Mouse (Mus musculus) adrenal gland, adult 18-20 months (tissue): ENCODE results near the gene Scfd2. TPM values are rescaled to one million over a fixed set of nuclear protein-coding genes. Genes with fewer than 3 reads are reported as not detected.

Source experiments
- DNase-seq, 2 experiments: peaks; one replicate each; pipeline ENCODE4 v3.0.0; 2021 to 2022; ENCODE audit warnings: low spot score in 2 of 2
- total RNA-seq, 2 experiments: library from RNA; stranded (reverse); gene quantifications; 1 replicate in 1 of 2; 2 replicates in 1 of 2; pipeline ENCODE4 v1.2.3; 2021

Scfd2 gene
- total RNA-seq, 2 experiments from 2014 or later = 15.9 to 23.1 TPM

DNA sequence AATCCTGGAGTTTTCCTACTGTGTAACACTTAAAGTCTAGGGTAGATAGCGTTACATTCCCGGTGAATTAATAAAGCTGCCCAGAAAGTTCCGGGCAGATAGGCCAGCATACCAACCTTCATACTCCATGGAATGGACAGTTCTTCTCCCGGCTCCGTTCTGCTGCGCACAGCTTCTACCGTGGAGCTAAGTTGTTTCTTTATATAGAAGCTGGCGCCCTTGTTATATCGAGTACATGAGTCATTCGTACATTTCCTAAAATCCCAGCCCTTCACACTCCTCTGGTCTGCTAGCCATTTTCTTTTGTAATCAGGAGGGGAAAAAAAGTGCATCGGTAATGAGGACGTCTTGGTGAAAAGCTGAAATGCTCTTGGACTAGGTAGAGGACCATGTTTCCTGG is 343.5 kb downstream of the Scfd2 start:
- DNase-seq = no peak

DNA sequence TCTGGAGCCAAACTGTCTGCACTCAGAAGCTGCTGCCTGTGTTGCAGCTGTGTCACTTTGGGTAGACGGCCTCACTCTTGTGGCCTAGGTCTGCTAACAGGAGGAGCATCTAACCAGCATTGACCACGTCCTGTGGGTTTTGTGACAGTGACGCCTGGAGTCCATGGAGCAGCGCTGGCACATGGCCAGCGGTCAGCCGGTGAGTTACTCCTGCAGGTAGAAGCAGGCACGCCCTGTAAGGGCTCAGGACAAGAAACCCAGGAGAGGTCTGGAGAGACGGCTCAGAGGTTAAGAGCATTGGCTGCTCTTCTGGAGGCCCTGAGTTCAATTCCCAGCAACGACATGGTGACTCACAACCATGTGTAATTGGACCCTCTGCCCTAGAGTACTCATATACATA is 347.0 kb downstream of the Scfd2 start:
- no peak for DNase-seq

DNA sequence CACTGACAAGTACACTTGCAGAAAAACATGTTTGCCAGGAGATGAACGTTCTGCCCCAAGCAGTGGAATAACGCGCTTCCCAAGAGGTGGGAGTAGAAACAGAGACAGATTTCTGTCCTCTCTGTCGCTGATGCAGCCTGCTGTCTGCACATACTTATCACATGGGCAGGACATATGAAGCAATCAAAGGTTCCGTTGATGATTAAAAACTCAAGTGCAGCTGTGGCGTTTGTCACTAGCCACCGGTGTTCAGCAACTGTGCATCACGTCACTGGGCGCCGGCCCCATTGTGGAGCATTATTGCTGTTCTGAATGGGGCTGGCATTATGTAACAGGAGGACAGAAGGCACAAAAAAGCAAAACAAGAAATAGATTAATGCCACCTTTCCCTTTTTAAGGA is 348.4 kb downstream of the Scfd2 start:
- no peak for DNase-seq

DNA sequence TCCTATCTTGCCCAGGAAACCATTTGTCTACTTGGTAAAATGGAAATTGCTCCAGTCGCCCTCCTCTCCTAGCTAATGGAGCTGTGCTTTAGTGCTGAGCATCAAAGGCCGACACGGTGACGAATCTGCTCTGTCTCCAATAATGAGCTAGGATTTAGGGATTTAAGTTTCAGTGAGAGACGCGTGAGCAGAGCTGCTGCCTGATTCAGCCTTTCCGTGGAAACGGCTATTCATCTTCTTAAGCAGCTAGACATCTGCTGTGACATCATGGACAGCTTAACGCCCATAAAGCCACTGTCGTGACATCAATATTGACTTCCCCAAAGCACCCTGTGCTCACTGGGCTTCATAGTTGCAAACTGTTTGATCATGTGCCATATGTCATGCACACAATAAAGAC is 351.3 kb downstream of the Scfd2 start:
- DNase-seq = no peak

GRCm38 (mm10) chr5:74175526-74176270 is 355.9 kb downstream of the Scfd2 start:
- DNase-seq = no peak

- DNase-seq = no peak
Observed at GRCm38 (mm10) chr5:74173162-74173844, 358.3 kb downstream of the Scfd2 start.

GRCm38 (mm10) chr5:74172208-74172607 is 359.4 kb downstream of the Scfd2 start:
- no peak for DNase-seq

DNA sequence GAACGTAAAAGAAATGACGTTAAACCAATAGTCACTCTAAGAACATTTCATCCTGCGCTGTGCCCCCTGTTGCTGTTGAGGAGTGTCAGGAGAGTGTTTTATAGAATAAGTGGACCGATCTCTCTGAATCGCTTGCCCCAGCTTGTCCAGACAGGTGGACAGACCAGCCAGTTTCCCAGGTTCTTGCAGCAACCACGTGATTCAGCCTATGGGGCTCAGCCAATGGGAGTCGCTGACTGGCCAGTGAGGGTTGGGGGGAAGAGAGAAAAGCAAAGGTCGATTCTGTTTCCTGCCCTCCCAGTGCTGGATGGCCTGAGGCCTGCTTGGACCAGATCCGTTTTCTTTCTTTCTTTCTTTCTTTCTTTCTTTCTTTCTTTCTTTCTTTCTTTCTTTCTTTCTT is 359.8 kb downstream of the Scfd2 start:
- no peak for DNase-seq

DNA sequence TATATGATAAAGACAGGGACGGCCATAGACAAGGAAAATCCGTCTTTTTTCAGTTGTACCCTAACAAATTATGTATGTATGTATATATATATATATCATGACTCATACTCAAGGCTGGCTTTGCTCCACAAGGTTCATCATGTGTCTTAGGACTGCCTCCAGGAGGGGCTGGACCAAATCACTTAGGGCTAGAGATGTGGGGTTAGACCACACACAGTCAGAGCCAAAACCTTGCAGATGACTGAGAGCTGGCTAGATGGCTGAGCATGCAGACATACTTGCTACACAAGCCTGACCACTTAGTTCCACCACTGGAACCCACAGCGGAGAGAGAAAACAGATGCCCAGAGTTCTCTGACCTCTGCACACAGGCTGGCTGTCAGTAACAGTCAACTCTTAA is 363.5 kb downstream of the Scfd2 start:
- DNase-seq = no peak

GRCm38 (mm10) chr5:74166642-74167041 is 364.9 kb downstream of the Scfd2 start:
- DNase-seq = no peak

- DNase-seq = no peak
Observed at GRCm38 (mm10) chr5:74164547-74164946, 367.0 kb downstream of the Scfd2 start.

- no peak for DNase-seq
Observed at GRCm38 (mm10) chr5:74163141-74163540, 368.4 kb downstream of the Scfd2 start.

DNA sequence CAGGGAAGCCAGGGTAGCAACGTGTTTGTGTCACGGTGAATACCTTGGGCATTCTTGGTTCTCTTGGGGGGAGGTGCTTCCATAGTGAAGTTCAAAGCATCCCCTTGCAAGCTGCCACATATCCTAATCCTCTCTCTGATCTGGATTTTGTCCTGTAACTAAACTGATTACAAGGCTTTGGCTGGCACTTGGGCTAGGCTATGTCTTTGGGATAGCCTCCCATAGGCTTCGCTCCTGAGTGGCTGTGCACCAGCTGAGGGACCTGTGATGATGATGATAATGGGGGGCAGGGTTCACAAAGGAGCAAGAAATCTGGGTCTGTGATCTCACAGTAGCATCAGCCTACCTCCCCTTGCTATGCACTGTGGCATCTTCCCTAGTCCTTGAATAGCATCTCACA is 369.5 kb downstream of the Scfd2 start:
- DNase-seq = no peak

DNA sequence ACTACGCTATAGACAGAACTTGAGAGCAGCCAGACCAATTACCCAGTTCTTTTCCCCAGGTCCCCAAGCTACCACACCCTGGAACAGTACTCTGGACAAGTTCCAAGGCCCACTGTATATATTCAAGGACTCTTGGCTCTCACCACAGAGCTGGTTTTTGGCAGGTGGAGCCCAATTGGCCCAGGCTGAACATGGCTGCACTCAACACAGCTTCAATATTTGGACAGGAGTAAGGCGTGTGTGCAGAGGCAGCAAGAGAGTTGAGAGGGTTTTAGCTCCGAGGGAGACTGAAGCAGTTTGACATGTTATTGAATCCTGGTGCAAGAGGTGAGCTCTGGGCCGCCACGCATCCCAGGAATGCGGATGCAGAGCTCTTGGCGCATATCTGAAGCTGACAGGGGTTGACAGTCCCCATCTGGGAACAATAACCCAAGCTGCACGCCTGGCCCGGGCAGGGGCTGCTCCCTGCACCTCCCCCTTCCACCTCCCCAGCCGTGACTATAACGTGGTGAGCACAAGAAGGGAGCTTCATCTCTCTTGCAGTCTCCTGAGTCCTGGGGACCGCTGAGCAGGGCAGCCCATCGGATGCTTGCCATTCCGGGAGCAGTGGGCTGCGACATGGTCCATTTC is 370.1 kb downstream of the Scfd2 start:
- peak in 1 of 2 experiments; percentile 10 for DNase-seq

DNA sequence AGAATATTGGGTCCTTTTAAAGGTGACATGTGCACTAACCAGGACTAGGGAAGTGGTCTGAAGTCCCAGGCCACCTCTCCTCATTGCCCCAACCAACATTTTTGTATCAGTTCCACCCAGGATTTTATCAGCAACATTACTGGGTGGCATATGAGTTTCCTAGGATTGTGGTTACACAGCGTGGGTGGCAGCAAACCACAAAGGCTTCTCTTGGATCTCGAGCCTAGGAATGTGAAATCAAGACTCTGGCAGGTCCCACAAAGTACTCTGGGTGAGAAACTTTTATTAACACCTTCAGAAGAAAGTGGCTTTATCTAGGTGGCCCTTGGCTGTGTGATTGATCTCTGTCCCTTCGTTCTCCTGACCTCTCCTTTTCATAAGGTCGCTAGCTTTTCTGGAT is 371.2 kb downstream of the Scfd2 start:
- no peak for DNase-seq

- DNase-seq = peak in 1 of 2 experiments; percentile 10
Observed at GRCm38 (mm10) chr5:74159906-74160305, 371.7 kb downstream of the Scfd2 start.

GRCm38 (mm10) chr5:74158929-74159632 is 372.5 kb downstream of the Scfd2 start:
- DNase-seq = no peak

- DNase-seq = no peak
Observed at GRCm38 (mm10) chr5:74155860-74156351, 375.7 kb downstream of the Scfd2 start.
